Mouse (Mus musculus) cerebellum, postnatal 36 days (tissue): ENCODE results near the gene Dnttip1.
"Not testable (repeated sequence)": the region's sequence is repeated elsewhere in the genome, so short reads cannot be mapped to it uniquely, and the experiment has no call there.

Experiments
- DNase-seq, 2 experiments: peaks; one replicate each; pipeline ENCODE4 v3.0.0; 2021 to 2022; ENCODE audit warnings: mixed read lengths in 2 of 2

Dnttip1 gene

GRCm38 (mm10) chr2:164783926-164784581 is 38.3 kb downstream of the Dnttip1 start:
- no peak for DNase-seq

- DNase-seq, result no peak
These were observed 39.2 kb downstream of the Dnttip1 start for GRCm38 (mm10) chr2:164784869-164785420.

GRCm38 (mm10) chr2:164785481-164786387 is 40.0 kb downstream of the Dnttip1 start, which contains the start of gene Snx21:
Snx21 (plus strand) TSS chr2:164785823.
- peak; percentile 85 to 91 for DNase-seq

DNA sequence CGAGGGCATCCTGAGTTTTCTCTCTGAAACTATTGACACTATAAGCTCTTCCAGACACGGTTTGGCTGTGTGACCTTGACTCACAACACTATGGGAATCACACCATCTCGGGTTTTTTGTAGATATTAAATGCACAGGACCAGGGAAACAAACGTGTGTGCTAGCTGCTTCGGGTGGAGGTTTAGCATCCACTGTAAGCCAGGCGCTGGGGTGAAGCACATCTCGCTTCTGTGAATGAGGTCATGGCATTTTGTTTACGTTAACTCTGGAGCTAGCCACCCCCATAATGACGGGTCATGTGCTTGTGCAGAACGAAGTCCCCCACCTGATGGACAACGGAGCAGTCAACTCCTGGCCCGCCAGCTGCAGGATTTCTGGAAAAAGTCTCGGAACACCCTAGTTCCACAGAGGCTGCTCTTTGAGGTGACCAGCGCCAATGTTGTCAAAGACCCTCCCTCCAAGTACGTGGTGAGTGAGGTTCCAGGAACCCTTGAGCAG is 40.7 kb downstream of the Dnttip1 start:
- DNase-seq, result no peak

- DNase-seq, result no peak
These were observed 41.2 kb downstream of the Dnttip1 start for GRCm38 (mm10) chr2:164787032-164787431.

GRCm38 (mm10) chr2:164787779-164788178 is 42.0 kb downstream of the Dnttip1 start:
- no peak for DNase-seq

DNA sequence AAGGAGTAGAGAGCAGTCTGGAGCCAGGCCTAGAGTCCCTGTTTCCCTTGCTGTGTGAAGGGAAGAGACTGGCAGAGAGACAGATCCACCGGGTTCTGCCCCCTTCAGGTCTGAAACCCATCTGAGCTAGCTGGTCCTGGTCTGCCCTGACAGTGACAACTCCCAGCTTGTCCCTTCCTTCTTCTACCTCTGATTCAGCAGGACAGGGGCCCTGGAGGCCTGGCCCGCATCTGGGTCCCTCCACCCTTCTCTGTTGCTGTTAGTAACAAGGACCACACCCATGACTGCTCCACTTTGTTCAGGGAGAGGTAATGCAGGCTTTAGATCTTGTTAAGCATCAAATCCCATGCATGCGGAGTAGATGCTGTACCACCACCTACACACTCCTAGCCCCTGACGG is 42.6 kb downstream of the Dnttip1 start:
- no peak for DNase-seq

GRCm38 (mm10) chr2:164790451-164790850 is 44.7 kb downstream of the Dnttip1 start:
- no peak for DNase-seq

GRCm38 (mm10) chr2:164791841-164792261 is 46.1 kb downstream of the Dnttip1 start:
- peak; percentile 52 to 54 for DNase-seq

DNA sequence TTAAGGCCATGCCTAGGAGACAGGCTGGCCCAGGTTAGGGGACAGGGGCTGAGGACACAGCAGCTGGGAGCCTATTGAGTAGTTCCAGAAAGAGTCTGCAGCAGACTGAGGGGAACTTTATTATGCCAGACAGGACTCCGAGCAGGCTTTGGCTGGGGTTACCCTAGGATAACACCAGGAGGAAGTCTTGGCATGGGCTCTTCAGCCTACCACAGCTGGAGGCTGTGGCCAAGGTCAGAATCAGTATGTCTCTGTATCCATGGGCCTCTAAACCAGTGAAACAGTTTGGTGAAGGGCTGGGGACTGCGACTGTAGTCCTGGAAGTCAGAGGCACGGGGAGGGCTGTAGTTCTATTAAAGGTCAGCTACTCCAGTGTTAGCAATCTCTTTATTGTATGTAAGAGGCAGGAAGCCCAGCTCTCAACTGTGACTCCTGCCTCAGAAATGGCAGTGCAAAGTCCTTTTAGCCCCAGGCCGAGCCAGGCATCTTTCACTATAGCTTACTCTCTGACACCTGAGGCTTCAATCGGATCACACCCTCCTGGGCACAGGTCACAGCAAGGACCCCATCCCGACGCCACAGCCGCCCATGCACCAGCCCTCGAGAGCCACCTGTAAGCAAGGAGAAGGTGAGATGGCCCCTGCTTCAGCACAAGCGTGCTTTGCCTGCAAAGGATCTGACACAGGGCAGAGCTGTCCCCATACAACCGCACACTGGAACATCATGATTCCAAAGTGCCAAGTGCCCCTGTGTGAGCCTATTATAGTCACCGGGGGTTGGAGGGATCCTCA is 46.8 kb downstream of the Dnttip1 start:
- no peak for DNase-seq

GRCm38 (mm10) chr2:164793236-164793635 is 47.5 kb downstream of the Dnttip1 start:
- DNase-seq, result peak; percentile 75 to 78

GRCm38 (mm10) chr2:164793772-164794171 is 48.0 kb downstream of the Dnttip1 start:
- DNase-seq, result no peak

GRCm38 (mm10) chr2:164794293-164794692 is 48.5 kb downstream of the Dnttip1 start:
- DNase-seq, result peak; percentile 86 to 87

- no peak for DNase-seq
These were observed 50.1 kb downstream of the Dnttip1 start for GRCm38 (mm10) chr2:164795868-164796267.

DNA sequence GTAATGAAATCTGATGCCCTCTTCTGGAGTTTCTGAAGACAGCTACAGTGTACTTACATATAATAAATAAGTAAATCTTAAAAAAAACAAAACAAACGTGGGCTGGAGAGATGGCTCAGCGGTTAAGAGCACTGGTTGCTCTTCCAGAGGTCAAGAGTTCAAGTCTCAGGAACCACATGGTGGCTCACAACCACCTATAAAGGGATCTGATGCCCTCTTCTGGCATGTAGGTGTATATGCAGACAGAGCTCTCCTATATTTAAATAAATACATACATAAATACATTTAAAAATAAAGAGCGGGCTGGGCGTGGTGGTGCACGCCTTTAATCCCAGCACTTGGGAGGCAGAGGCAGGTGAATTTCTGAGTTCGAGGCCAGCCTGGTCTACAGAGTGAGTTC is 52.8 kb downstream of the Dnttip1 start:
- not testable (repeated sequence) for DNase-seq

DNA sequence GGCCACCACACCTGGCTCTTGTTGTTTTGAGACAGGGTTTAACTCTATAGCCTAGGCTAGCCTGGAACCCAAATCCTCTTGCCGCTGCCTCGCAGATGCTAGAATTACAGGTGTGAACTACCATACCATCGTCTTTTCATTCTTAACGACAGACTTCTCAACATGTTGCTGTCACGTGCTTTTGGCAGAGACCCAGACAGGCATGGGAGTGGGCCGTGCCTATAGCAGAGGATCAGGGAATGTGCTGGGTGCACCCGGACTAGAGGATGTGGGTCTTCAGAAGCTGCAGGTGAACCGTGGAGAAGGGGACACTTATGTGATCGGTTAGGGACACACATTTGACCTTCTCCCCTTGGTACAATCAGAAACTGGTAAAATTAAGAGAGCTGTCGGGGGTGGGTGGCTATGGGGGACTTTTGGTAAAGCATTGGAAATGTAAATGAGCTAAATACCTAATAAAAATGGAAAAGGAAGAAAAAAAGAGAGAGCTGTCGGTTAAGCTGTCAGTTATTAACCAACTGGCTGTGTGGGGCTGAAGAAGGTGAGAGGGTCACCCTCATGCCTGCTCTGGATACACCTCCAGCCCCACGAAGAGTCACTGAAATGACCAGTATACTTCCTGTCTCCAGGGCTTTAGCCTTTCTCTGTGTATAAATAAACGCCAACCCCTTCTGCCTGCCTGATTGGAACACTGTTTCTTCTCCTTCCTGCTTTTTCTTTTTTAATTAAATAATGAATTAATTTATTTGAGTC is 54.6 kb downstream of the Dnttip1 start:
- no peak for DNase-seq

DNA sequence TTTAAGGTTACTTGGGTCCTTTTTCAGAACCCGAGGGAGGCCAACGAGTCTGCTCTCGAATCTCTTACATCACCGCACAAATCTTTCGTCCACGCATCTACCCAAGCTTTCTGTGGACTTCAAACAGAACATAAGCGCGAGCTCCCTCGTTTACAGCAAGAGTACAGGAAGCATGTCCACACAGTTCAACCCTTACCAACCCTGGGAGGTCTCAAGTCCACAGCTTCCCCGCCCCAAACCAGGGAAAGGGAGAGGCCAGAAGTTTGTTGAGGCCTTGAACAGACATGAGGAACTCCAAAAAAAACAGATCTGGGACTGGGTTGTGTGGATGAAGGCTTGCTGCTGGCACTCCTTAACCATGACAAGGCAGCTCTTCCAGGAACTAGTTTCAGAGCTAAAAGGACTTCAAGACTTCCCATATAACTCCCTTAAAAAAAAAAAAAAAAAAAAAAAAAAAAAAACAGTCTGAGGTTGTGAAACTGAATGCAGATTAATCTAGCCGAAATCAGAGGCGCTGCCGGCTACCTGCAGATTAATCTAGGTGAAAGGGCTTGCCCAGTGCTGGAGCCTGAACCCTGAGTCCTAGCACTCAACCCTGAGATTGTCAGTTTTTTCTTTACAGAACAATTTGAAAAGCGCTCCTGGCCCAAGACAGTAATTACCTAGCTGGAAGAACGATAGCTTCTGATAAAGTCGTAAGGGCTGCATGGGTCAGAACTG is 57.6 kb downstream of the Dnttip1 start:
- no peak for DNase-seq

GRCm38 (mm10) chr2:164803921-164804313 is 58.1 kb downstream of the Dnttip1 start:
- DNase-seq, result no peak

- peak; percentile 96 to 100 for DNase-seq
These were observed 58.9 kb downstream of the Dnttip1 start, which contains the start of the genes Acot8 and Zswim3 for GRCm38 (mm10) chr2:164804533-164805331. Acot8 (minus strand) TSS chr2:164804882. Zswim3 (plus strand) TSS chr2:164805098.

- DNase-seq, result no peak
These were observed 59.5 kb downstream of the Dnttip1 start for GRCm38 (mm10) chr2:164805332-164805718.
